Mouse (Mus musculus): ENCODE results near the gene Fer1l4. TPM values are rescaled to one million over a fixed set of nuclear protein-coding genes. Genes with fewer than 3 reads are reported as not detected.

Gene Fer1l4
- polyA plus RNA-seq, 1 experiment from 2014 or later, result not detected

DNA sequence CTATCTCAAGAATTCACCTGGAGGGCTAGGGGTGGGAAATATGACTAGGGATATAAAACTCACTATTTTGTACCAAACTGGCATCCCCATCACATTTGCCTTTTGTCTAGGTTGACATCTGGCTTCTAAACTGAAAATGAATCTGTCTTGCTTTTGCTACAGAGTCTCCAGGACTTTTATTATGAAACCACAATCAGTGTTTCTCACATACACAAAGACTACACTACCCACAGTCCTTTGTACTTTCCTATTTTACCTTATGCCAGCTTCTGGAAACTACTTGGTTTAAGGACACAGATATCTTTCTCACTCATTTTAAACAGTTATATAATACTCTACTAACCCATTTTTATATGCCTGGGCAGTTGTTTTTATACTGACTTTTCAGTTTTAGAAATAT, 27.3 kb downstream of the Fer1l4 start:
- no peaks in the 10 kb centered on the region for H3K36me3 ChIP-seq (ENCODE audit: control insufficient read depth, insufficient read depth, low read length)
- H3K4me1 ChIP-seq (ENCODE audit: control insufficient read depth, insufficient read depth, low read depth, low read length), result no peaks in the 10 kb centered on the region
- no peaks in the 10 kb centered on the region for H3K9me3 ChIP-seq (ENCODE audit: control insufficient read depth, low read length)
- H3K4me2 ChIP-seq (ENCODE audit: low read length), result no peak overlapping the region
- no peak overlapping the region for H3K27ac ChIP-seq (ENCODE audit: low read depth, low read length)
- H3K27me3 ChIP-seq (replicated peaks; ENCODE audit: control insufficient read depth, insufficient read depth, low read length), result no peaks in the 10 kb centered on the region
- H3K4me3 ChIP-seq (ENCODE audit: low read length), result no peak overlapping the region
- H3K9ac ChIP-seq (ENCODE audit: low read depth, low read length), result no peak overlapping the region
- ATAC-seq, result no peak

DNA sequence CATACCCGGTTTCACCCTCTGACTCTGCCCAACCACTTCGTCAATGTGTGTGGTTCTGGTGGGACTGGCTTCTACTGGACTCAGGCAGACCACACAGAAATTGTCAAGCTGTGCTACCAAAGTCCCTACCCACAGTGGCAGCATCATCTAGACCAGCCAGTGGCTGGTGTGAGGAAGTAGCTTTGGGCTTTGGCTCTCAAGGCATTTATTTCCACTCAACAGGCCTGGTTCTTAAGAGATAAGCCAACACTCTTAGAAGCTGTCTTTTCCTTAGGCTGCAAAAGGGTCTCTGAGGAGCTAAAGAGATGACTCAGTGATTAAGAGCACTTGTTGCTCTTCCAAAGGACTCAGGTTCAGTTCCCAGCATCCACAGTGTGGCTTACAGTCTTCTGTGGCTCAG, 31.0 kb downstream of the Fer1l4 start:
- 82% methylated on average over 2 of the region's 2 CpGs for WGBS
- no peak overlapping the region for H3K4me2 ChIP-seq (ENCODE audit: low read length)

DNA sequence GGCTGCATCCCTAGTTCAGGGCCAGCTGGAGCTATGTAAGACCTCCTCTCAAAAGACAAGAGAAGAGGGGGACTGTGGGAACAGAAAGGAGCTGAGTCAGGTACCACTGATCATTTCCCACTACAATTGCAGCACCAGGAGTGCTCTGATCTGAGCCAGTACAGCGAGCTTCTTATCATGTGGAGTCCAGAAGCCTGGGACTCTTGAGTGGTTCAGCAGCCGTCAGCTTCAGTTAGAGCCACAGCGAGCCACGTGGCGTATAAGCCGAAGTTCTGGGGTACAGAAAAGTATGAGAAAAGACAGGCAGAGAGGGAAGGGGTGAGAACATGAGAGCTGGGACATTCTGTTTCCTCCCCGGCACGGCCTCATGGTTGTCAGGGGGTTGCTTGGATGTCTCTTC, 31.5 kb downstream of the Fer1l4 start:
- Histone ChIP-seq H3K4me3 (ENCODE audit: low read length) (no peak overlapping the region), H3K4me2 (ENCODE audit: low read length) (no peak overlapping the region), H3K4me1 (ENCODE audit: control insufficient read depth, insufficient read depth, low read depth, low read length) (no peaks in the 10 kb centered on the region), H3K27me3 (replicated peaks; ENCODE audit: control insufficient read depth, insufficient read depth, low read length) (no peaks in the 10 kb centered on the region), H3K27ac (ENCODE audit: low read depth, low read length) (no peak overlapping the region), H3K9ac (ENCODE audit: low read depth, low read length) (no peak overlapping the region), H3K9me3 (ENCODE audit: control insufficient read depth, low read length) (no peaks in the 10 kb centered on the region), H3K36me3 (ENCODE audit: control insufficient read depth, insufficient read depth, low read length) (peaks cover 23% of the 10 kb centered on the region)
- WGBS, result 87% methylated on average over 8 of the region's 8 CpGs
- no peak for ATAC-seq

More for the DNA sequence above, 31.0 kb downstream of the Fer1l4 start:
- Histone ChIP-seq H3K4me3 (ENCODE audit: low read length) (no peak overlapping the region), H3K9ac (ENCODE audit: low read depth, low read length) (no peak overlapping the region), H3K36me3 (ENCODE audit: control insufficient read depth, insufficient read depth, low read length) (peaks cover 18% of the 10 kb centered on the region), H3K27ac (ENCODE audit: low read depth, low read length) (no peak overlapping the region), H3K9me3 (ENCODE audit: control insufficient read depth, low read length) (no peaks in the 10 kb centered on the region), H3K4me1 (ENCODE audit: control insufficient read depth, insufficient read depth, low read depth, low read length) (no peaks in the 10 kb centered on the region), H3K27me3 (replicated peaks; ENCODE audit: control insufficient read depth, insufficient read depth, low read length) (no peaks in the 10 kb centered on the region)
- ATAC-seq, result no peak

GRCm38 (mm10) chr2:156018106-156018505, 34.6 kb downstream of the Fer1l4 start:
- H3K4me3 ChIP-seq (ENCODE audit: low read length), result no peak overlapping the region
- H3K9ac ChIP-seq (ENCODE audit: low read depth, low read length), result no peak overlapping the region
- no peaks in the 10 kb centered on the region for H3K4me1 ChIP-seq (ENCODE audit: control insufficient read depth, insufficient read depth, low read depth, low read length)
- no peaks in the 10 kb centered on the region for H3K9me3 ChIP-seq (ENCODE audit: control insufficient read depth, low read length)
- peaks cover 47% of the 10 kb centered on the region for H3K36me3 ChIP-seq (ENCODE audit: control insufficient read depth, insufficient read depth, low read length)
- H3K27ac ChIP-seq (ENCODE audit: low read depth, low read length), result no peak overlapping the region
- no peak for ATAC-seq
- WGBS, result 95% methylated on average over 3 of the region's 3 CpGs
- no peaks in the 10 kb centered on the region for H3K27me3 ChIP-seq (replicated peaks; ENCODE audit: control insufficient read depth, insufficient read depth, low read length)
- no peak overlapping the region for H3K4me2 ChIP-seq (ENCODE audit: low read length)

- Histone ChIP-seq H3K4me1 (ENCODE audit: control insufficient read depth, insufficient read depth, low read depth, low read length) (peaks cover 7% of the 10 kb centered on the region), H3K4me2 (ENCODE audit: low read length) (peak within 1 kb of the TSS; percentile 67), H3K4me3 (ENCODE audit: low read length) (peak within 1 kb of the TSS; percentile 88), H3K27me3 (replicated peaks; ENCODE audit: control insufficient read depth, insufficient read depth, low read length) (no peaks in the 10 kb centered on the region), H3K27ac (ENCODE audit: low read depth, low read length) (peak within 1 kb of the TSS; percentile 75), H3K9ac (ENCODE audit: low read depth, low read length) (peak within 1 kb of the TSS; percentile 95), H3K36me3 (ENCODE audit: control insufficient read depth, insufficient read depth, low read length) (peaks cover 29% of the 10 kb centered on the region), H3K9me3 (ENCODE audit: control insufficient read depth, low read length) (no peaks in the 10 kb centered on the region)
- 0% methylated on average over 41 of the region's 45 CpGs for WGBS
- peak; percentile 100 for ATAC-seq
Observed at GRCm38 (mm10) chr2:156007888-156008532, 44.7 kb downstream of the Fer1l4 start, which contains the start of the genes 6430550D23Rik and Ergic3. TSS of gene 6430550D23Rik (minus strand) at chr2:156007977. TSS of gene Ergic3 (plus strand) at chr2:156008045.

GRCm38 (mm10) chr2:156005393-156005792, 47.4 kb downstream of the Fer1l4 start:
- Histone ChIP-seq H3K4me3 (ENCODE audit: low read length) (no peak overlapping the region), H3K9ac (ENCODE audit: low read depth, low read length) (no peak overlapping the region), H3K4me2 (ENCODE audit: low read length) (no peak overlapping the region), H3K4me1 (ENCODE audit: control insufficient read depth, insufficient read depth, low read depth, low read length) (peaks cover 7% of the 10 kb centered on the region), H3K27me3 (replicated peaks; ENCODE audit: control insufficient read depth, insufficient read depth, low read length) (no peaks in the 10 kb centered on the region), H3K27ac (ENCODE audit: low read depth, low read length) (no peak overlapping the region), H3K36me3 (ENCODE audit: control insufficient read depth, insufficient read depth, low read length) (peaks cover 11% of the 10 kb centered on the region), H3K9me3 (ENCODE audit: control insufficient read depth, low read length) (no peaks in the 10 kb centered on the region)
- 86% methylated on average over 4 of the region's 4 CpGs for WGBS
- ATAC-seq, result no peak

DNA sequence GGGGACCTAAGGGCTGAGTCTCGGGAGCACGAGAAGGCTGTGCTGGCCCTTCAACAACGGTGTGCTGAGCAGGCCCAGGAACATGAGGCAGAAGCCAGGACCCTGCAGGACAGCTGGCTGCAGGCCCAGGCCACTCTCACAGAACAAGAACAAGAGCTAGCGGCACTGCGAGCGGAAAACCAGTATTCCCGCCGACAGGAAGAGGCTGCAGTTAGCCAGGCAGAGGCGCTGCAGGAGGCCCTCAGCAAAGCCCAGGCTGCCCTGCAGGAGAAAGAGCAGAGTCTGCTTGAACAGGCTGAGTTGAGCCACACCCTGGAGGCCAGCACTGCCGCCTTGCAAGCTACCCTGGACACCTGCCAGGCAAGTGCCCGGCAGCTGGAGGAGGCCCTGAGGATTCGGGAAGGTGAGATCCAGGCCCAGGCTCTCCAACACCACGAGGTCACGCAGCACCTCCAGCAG, 60.9 kb downstream of the Fer1l4 start:
- Histone ChIP-seq H3K9me3 (ENCODE audit: control insufficient read depth, low read length) (no peaks in the 10 kb centered on the region), H3K9ac (ENCODE audit: low read depth, low read length) (no peak overlapping the region), H3K27me3 (replicated peaks; ENCODE audit: control insufficient read depth, insufficient read depth, low read length) (no peaks in the 10 kb centered on the region), H3K27ac (ENCODE audit: low read depth, low read length) (peak overlapping the region; percentile 49; the same call in 1 of the 2 replicates), H3K36me3 (ENCODE audit: control insufficient read depth, insufficient read depth, low read length) (peaks cover 40% of the 10 kb centered on the region), H3K4me3 (ENCODE audit: low read length) (no peak overlapping the region), H3K4me2 (ENCODE audit: low read length) (no peak overlapping the region), H3K4me1 (ENCODE audit: control insufficient read depth, insufficient read depth, low read depth, low read length) (no peaks in the 10 kb centered on the region; the same call in 1 of the 2 replicates)
- peak; percentile 78 for ATAC-seq
- WGBS, result 68% methylated on average over 14 of the region's 14 CpGs

DNA sequence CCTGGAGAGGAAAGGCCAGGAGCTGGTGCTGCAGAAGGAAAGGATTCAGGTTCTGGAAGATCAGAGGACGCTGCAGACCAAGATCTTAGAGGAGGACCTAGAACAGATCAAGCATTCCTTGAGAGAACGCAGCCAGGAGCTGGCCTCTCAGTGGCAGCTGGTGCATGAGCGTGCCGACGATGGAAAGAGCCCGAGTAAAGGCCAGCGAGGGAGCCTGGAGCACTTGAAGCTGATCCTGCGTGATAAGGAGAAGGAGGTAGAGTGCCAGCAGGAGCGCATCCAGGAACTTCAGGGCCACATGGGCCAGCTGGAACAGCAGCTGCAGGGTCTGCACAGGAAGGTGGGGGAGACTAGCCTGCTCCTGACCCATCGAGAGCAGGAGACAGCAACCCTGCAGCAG, 61.6 kb downstream of the Fer1l4 start:
- no peak overlapping the region for H3K9ac ChIP-seq (ENCODE audit: low read depth, low read length)
- peak overlapping the region; percentile 14; the same call in 1 of the 2 replicates for H3K27ac ChIP-seq (ENCODE audit: low read depth, low read length)
- no peak overlapping the region for H3K4me3 ChIP-seq (ENCODE audit: low read length)
- no peaks in the 10 kb centered on the region; the same call in 1 of the 2 replicates for H3K4me1 ChIP-seq (ENCODE audit: control insufficient read depth, insufficient read depth, low read depth, low read length)
- peaks cover 45% of the 10 kb centered on the region for H3K36me3 ChIP-seq (ENCODE audit: control insufficient read depth, insufficient read depth, low read length)
- WGBS, result 94% methylated on average over 10 of the region's 10 CpGs
- no peaks in the 10 kb centered on the region for H3K9me3 ChIP-seq (ENCODE audit: control insufficient read depth, low read length)
- H3K27me3 ChIP-seq (replicated peaks; ENCODE audit: control insufficient read depth, insufficient read depth, low read length), result no peaks in the 10 kb centered on the region
- ATAC-seq, result no peak
- H3K4me2 ChIP-seq (ENCODE audit: low read length), result no peak overlapping the region

DNA sequence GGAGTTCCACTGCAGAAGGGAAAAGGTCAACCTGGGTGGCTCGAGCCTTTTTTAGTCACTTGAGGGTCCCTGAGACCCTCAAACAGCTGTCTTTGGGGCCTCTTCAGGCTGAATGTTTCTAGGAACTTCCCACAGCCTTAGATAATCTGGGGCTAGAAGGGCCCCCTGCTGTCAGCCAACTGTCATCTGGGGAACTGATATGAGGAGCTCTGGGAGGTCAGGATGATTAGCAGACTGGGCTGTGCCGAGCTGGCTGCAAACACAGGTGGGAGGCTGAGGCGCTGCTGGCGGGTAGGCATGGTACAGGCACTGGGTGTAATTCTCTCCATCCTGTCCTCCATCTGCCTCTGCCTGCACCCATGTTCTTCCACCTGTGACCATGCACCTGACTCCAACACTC, 63.7 kb downstream of the Fer1l4 start:
- 77% methylated on average over 4 of the region's 4 CpGs for WGBS
- no peaks in the 10 kb centered on the region; the same call in 1 of the 2 replicates for H3K4me1 ChIP-seq (ENCODE audit: control insufficient read depth, insufficient read depth, low read depth, low read length)
- no peaks in the 10 kb centered on the region for H3K27me3 ChIP-seq (replicated peaks; ENCODE audit: control insufficient read depth, insufficient read depth, low read length)
- ATAC-seq, result no peak
- H3K27ac ChIP-seq (ENCODE audit: low read depth, low read length), result no peak overlapping the region
- H3K4me2 ChIP-seq (ENCODE audit: low read length), result no peak overlapping the region
- peaks cover 42% of the 10 kb centered on the region for H3K36me3 ChIP-seq (ENCODE audit: control insufficient read depth, insufficient read depth, low read length)
- H3K4me3 ChIP-seq (ENCODE audit: low read length), result no peak overlapping the region
- H3K9ac ChIP-seq (ENCODE audit: low read depth, low read length), result no peak overlapping the region
- H3K9me3 ChIP-seq (ENCODE audit: control insufficient read depth, low read length), result no peaks in the 10 kb centered on the region

Measured in hindbrain, embryonic 16.5 days (tissue).